Mouse (Mus musculus) mouse trophoblast stem cell (cell line): ENCODE measurements at regions not wholly inside any gene's neighbourhood (a gene's known extent, or its start where the extent isn't known, plus 50 kb on each side); places are given as distances from the start of the nearest gene placed in this dataset.

Source experiments
- in situ Hi-C, 2 experiments: fragments of 300-500 bp; cut with MseI, MboI; formaldehyde crosslinking; loops; 2 replicates in 1 of 2; 3 replicates in 1 of 2; pipeline ENCODE4 v1.15.1; 2025

GRCm38 (mm10) chr13:91370021-91370420 is 90.1 kb upstream of the Ssbp2 start:
- in situ Hi-C loops, result no loop called here

- in situ Hi-C loops, result no loop called here
Measured at GRCm38 (mm10) chr13:91370441-91370840, 89.6 kb upstream of the Ssbp2 start.

GRCm38 (mm10) chr13:91370886-91371595 is 89.0 kb upstream of the Ssbp2 start:
- in situ Hi-C loops, result no loop called here

GRCm38 (mm10) chr13:91371596-91371987 is 88.5 kb upstream of the Ssbp2 start:
- in situ Hi-C loops, result no loop called here

- in situ Hi-C loops, result no loop called here
Measured at GRCm38 (mm10) chr13:91372130-91372875, 87.8 kb upstream of the Ssbp2 start.

- in situ Hi-C loops, result no loop called here
Measured at GRCm38 (mm10) chr13:91374141-91374540, 85.9 kb upstream of the Ssbp2 start.

GRCm38 (mm10) chr13:91376556-91376955 is 83.5 kb upstream of the Ssbp2 start:
- in situ Hi-C loops, result loop anchor here in 1 of 2 experiments (5.0 kb wide), 1 partner anchor 71 kb away; no protein-coding TSS in a partner anchor

GRCm38 (mm10) chr13:91377428-91377827 is 82.7 kb upstream of the Ssbp2 start:
- in situ Hi-C loops, result loop anchor here in 1 of 2 experiments (5.0 kb wide), 1 partner anchor 70 kb away; no protein-coding TSS in a partner anchor

GRCm38 (mm10) chr13:91377972-91378371 is 82.1 kb upstream of the Ssbp2 start:
- in situ Hi-C loops, result loop anchor here in 1 of 2 experiments (5.0 kb wide), 1 partner anchor 69 kb away; no protein-coding TSS in a partner anchor

- in situ Hi-C loops, result no loop called here
Measured at GRCm38 (mm10) chr13:91385393-91385792, 74.7 kb upstream of the Ssbp2 start.

- in situ Hi-C loops, result no loop called here
Measured at GRCm38 (mm10) chr13:91387913-91388312, 72.2 kb upstream of the Ssbp2 start.

- in situ Hi-C loops, result no loop called here
Measured at GRCm38 (mm10) chr13:91403632-91404031, 56.5 kb upstream of the Ssbp2 start.

GRCm38 (mm10) chr13:91405027-91405426 is 55.1 kb upstream of the Ssbp2 start:
- in situ Hi-C loops, result no loop called here

GRCm38 (mm10) chr13:91410116-91410515 is 50.0 kb upstream of the Ssbp2 start:
- in situ Hi-C loops, result no loop called here
